Mouse (Mus musculus) liver, adult 2 months (tissue): ENCODE measurements around the gene Ankrd39.
"Not testable (repeated sequence)": the region's sequence is repeated elsewhere in the genome, so short reads cannot be mapped to it uniquely, and the experiment has no call there.

Experiments
- CTCF ChIP-seq: fragments of 200-500 bp; IDR thresholded peaks from 2 replicates; pipeline ENCODE4 v1.5.1; 2011; ENCODE audit warnings: low read depth, low read length, control low read depth
- POLR2A ChIP-seq: fragments of 200-500 bp; IDR thresholded peaks from 2 replicates; pipeline ENCODE4 v1.6.1; 2011; ENCODE audit warnings: low read length, control low read depth; ENCODE audit not compliant: insufficient read depth; ENCODE audit errors: extremely low read depth

DNA sequence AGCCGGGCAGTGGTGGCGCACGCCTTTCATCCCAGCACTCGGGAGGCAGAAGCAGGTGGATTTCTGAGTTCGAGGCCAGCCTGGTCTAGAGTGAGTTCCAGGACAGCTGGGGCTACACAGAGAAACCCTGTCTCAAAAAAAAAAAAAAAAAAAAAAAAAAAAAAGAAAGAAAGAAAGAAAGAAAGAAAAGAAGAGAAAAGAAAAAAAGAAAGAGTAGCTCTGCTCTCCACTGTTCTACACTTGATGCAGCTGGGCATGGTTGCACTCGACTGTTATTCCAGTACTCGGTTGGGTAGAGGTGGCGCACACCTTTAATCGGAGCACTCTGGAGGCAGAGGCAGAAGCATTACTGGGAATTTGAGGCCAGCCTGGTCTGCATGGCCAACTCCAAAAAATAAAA, 10.5 kb downstream of the Ankrd39 start, which contains the start of gene Ankrd23:
- TF ChIP-seq CTCF, POLR2A: not testable (repeated sequence)
